Mouse (Mus musculus) hindbrain, embryonic 13.5 days (tissue): ENCODE data around the gene Ccdc51. TPM values are rescaled to one million over a fixed set of nuclear protein-coding genes. Genes with fewer than 3 reads are reported as not detected.

Source experiments
- ATAC-seq: fragments of 200-750 bp; cut with Nextera tagmentation; 2 replicates; pipeline ENCODE4 v1.8.0; 2017; ENCODE audit warnings: moderate TSS enrichment; ENCODE audit not compliant: low FRiP score
- H3K27ac ChIP-seq: fragments of 300-500 bp; sonication (generic); 2 replicates; pipeline ENCODE4 v1.5.1; 2015; ENCODE audit warnings: inconsistent platforms, mild to moderate bottlenecking, moderate library complexity
- H3K27me3 ChIP-seq: fragments of 300-500 bp; sonication (generic); 2 replicates; pipeline ENCODE4 v1.6.1; 2015; ENCODE audit warnings: mild to moderate bottlenecking, inconsistent platforms
- H3K36me3 ChIP-seq: fragments of 300-500 bp; sonication (generic); 2 replicates; pipeline ENCODE4 v1.6.1; 2015; ENCODE audit warnings: mild to moderate bottlenecking, inconsistent platforms
- H3K4me1 ChIP-seq: fragments of 300-500 bp; sonication (generic); replicated peaks from 2 replicates; pipeline ENCODE4 v1.6.1; 2015; ENCODE audit warnings: inconsistent platforms
- H3K4me2 ChIP-seq: fragments of 300-500 bp; sonication (generic); 2 replicates; pipeline ENCODE4 v1.6.1; 2015; ENCODE audit warnings: inconsistent platforms, mild to moderate bottlenecking, moderate library complexity
- H3K4me3 ChIP-seq: fragments of 300-500 bp; sonication (generic); 2 replicates; pipeline ENCODE4 v1.5.1; 2015; ENCODE audit warnings: mild to moderate bottlenecking, inconsistent platforms
- H3K9ac ChIP-seq: fragments of 300-500 bp; sonication (generic); 2 replicates; pipeline ENCODE4 v1.6.1; 2015; ENCODE audit warnings: mild to moderate bottlenecking, inconsistent platforms
- H3K9me3 ChIP-seq: fragments of 300-500 bp; sonication (generic); 2 replicates; pipeline ENCODE4 v1.6.1; 2016; ENCODE audit warnings: inconsistent platforms
- WGBS: fragments of 180-500 bp; shearing (Covaris S2); methylation state at CpG from one replicate; pipeline ENCODE4 v1.1.7; 2015; 5-methylcytosine and 5-hydroxymethylcytosine counted together
- polyA plus RNA-seq: library from polyadenylated mRNA; unstranded; fragments of >200 nt; fragmentation: Nextera tagmentation; extraction: Ambion mirVana; gene quantifications from 2 replicates; pipeline ENCODE4 v1.2.1, GENCODE M21; 2015

The Ccdc51 gene
- polyA plus RNA-seq, 1 experiment from 2014 or later = 14.7 TPM

DNA sequence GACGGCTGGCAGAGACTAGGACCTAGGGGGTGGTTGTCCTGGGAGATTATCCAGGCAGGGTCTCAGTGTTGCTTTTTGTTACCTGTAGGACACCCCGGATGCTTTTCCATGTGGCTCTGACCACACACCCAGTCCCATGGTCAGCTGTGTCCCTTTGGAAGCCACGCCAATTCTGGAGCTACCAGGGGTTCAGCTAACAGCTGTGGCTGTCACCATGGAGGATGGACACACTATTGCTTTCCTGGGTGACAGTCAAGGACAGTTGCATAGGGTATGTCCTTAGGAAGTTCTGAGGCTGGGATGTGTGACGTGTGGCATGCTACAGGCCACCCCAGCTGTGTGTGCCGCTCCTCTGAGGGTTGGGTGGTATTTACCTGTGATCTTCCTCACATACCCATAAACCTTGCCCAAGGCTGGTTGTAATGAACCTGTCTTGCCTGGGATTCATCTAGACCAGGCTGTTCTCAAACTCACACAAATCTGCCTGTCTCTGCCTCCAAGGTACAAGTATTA lies 19.7 kb downstream of the Ccdc51 start:
- Histone ChIP-seq H3K4me1 (peaks cover 60% of the 10 kb centered on the region), H3K4me2 (no peak overlapping the region), H3K9me3 (no peaks in the 10 kb centered on the region), H3K27me3 (no peaks in the 10 kb centered on the region), H3K4me3 (no peak overlapping the region), H3K9ac (0 out of 2 replicates have a peak overlapping the region, but pooled peaks have one; percentile 3), H3K36me3 (peaks cover 77% of the 10 kb centered on the region), H3K27ac (no peak overlapping the region)
- no peak for ATAC-seq
- WGBS = 97% methylated on average over 5 of the region's 5 CpGs

- H3K4me3 ChIP-seq = no peak overlapping the region
- 95% methylated on average over 3 of the region's 3 CpGs for WGBS
- no peak overlapping the region for H3K27ac ChIP-seq
- H3K4me2 ChIP-seq = no peak overlapping the region
- H3K9ac ChIP-seq = no peak overlapping the region
- no peaks in the 10 kb centered on the region for H3K27me3 ChIP-seq
- peaks cover 82% of the 10 kb centered on the region for H3K36me3 ChIP-seq
- H3K9me3 ChIP-seq = no peaks in the 10 kb centered on the region
- peaks cover 54% of the 10 kb centered on the region for H3K4me1 ChIP-seq
- no peak for ATAC-seq
Measured at GRCm38 (mm10) chr9:109102541-109102940, 20.2 kb downstream of the Ccdc51 start.

DNA sequence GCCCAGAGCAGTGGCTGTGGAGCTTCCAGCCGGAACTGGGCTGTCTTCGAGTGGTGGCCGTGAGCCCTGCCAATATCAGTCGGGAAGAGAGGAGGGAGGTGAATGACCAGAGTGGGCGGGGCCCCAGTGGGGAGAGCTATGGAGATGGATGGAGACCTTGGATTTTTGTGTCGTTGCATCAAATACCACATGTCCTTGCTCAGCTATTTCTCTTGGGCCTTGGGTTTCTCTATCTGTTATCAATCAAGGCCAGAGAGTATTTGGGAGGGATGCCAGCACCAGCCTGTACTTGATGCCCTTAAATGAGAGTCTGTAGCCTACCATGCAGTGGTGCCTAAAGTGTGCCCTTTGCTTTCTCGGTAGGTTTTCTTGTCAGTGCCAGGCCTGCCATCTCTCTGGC lies 21.0 kb downstream of the Ccdc51 start:
- Histone ChIP-seq H3K27me3 (no peaks in the 10 kb centered on the region), H3K4me3 (no peak overlapping the region), H3K9ac (peak overlapping the region; percentile 19; the same call in 1 of the 2 replicates), H3K9me3 (no peaks in the 10 kb centered on the region), H3K4me1 (peaks cover 47% of the 10 kb centered on the region), H3K4me2 (no peak overlapping the region), H3K27ac (no peak overlapping the region), H3K36me3 (peaks cover 89% of the 10 kb centered on the region)
- ATAC-seq = no peak
- 81% methylated on average over 7 of the region's 7 CpGs for WGBS

- H3K4me1 ChIP-seq = peaks cover 39% of the 10 kb centered on the region
- peak overlapping the region; percentile 35; the same call in 1 of the 2 replicates for H3K9ac ChIP-seq
- 87% methylated on average over 9 of the region's 9 CpGs for WGBS
- no peak overlapping the region for H3K4me2 ChIP-seq
- H3K27ac ChIP-seq = peak overlapping the region; percentile 30; the same call in 1 of the 2 replicates
- no peak overlapping the region for H3K4me3 ChIP-seq
- no peak for ATAC-seq
- H3K36me3 ChIP-seq = peaks cover 98% of the 10 kb centered on the region
- H3K9me3 ChIP-seq = no peaks in the 10 kb centered on the region
- H3K27me3 ChIP-seq = no peaks in the 10 kb centered on the region
Measured at GRCm38 (mm10) chr9:109104083-109104482, 21.8 kb downstream of the Ccdc51 start.

GRCm38 (mm10) chr9:109105011-109105410 lies 22.7 kb downstream of the Ccdc51 start:
- Histone ChIP-seq H3K4me3 (no peak overlapping the region), H3K9ac (0 out of 2 replicates have a peak overlapping the region, but pooled peaks have one; percentile 35), H3K4me1 (peaks cover 30% of the 10 kb centered on the region), H3K9me3 (no peaks in the 10 kb centered on the region), H3K27me3 (no peaks in the 10 kb centered on the region), H3K36me3 (peaks cover 99% of the 10 kb centered on the region), H3K4me2 (no peak overlapping the region), H3K27ac (peak overlapping the region; percentile 30; the same call in 1 of the 2 replicates)
- 80% methylated on average over 12 of the region's 12 CpGs for WGBS
- peak; percentile 36; the same call in 1 of the 2 replicates for ATAC-seq

DNA sequence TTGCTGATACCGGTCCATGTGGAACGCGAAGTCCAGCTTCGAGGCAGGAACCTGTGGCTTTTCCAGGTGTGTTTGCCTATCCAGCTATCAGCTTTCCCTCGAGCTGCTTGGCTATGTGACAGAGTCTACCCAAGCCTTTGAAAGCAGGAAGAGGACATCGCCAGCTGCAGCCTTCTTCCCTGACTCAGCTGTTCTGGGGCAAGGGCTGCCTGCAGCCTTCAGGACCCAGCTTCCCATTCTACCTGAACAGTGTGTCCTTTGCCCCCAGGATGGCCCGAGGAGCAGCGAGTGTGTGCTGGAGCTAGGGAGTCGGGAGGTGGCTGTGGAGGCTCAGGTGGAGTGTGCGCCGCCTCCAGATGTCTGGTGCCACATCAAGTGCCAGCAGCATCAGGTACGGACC lies 23.4 kb downstream of the Ccdc51 start:
- Histone ChIP-seq H3K27ac (no peak overlapping the region), H3K4me1 (peaks cover 25% of the 10 kb centered on the region), H3K9ac (0 out of 2 replicates have a peak overlapping the region, but pooled peaks have one; percentile 29), H3K9me3 (no peaks in the 10 kb centered on the region), H3K27me3 (no peaks in the 10 kb centered on the region), H3K4me3 (no peak overlapping the region), H3K4me2 (no peak overlapping the region), H3K36me3 (peaks cover 99% of the 10 kb centered on the region)
- ATAC-seq = no peak
- WGBS = 92% methylated on average over 12 of the region's 12 CpGs

GRCm38 (mm10) chr9:109107341-109107740 lies 25.0 kb downstream of the Ccdc51 start:
- ATAC-seq = no peak
- H3K4me3 ChIP-seq = no peak overlapping the region
- H3K27ac ChIP-seq = no peak overlapping the region
- no peak overlapping the region for H3K9ac ChIP-seq
- peaks cover 100% of the 10 kb centered on the region for H3K36me3 ChIP-seq
- H3K4me2 ChIP-seq = no peak overlapping the region
- H3K4me1 ChIP-seq = peaks cover 17% of the 10 kb centered on the region
- no peaks in the 10 kb centered on the region for H3K27me3 ChIP-seq
- WGBS = 74% methylated on average over 5 of the region's 6 CpGs
- no peaks in the 10 kb centered on the region for H3K9me3 ChIP-seq

- Histone ChIP-seq H3K36me3 (peaks cover 100% of the 10 kb centered on the region), H3K9me3 (no peaks in the 10 kb centered on the region), H3K4me1 (no peaks in the 10 kb centered on the region; the same call in 1 of the 2 replicates), H3K9ac (no peak overlapping the region), H3K4me3 (no peak overlapping the region), H3K27ac (no peak overlapping the region), H3K27me3 (no peaks in the 10 kb centered on the region), H3K4me2 (no peak overlapping the region)
- WGBS = 97% methylated on average over 11 of the region's 11 CpGs
- ATAC-seq = no peak
Measured at GRCm38 (mm10) chr9:109110240-109110639, 27.9 kb downstream of the Ccdc51 start.

DNA sequence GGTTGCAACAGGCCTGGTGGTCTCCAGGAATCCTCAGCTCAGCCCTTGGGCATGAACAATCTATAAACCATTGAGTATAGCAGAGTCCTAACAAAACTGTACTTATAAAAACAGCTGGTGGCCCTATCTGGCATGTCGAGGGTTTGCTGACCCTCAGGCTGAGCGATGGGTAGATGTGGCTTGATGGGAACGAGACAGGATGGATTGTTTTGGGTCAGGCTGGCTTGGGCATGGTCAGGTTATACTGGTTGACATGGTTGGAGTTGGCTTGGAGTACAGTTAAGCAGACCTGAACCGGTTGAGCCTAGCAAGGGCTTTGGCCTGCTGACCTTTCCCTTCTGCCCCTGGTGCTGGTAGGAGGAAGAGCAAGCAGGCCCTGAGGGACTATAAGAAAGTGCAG lies 28.8 kb downstream of the Ccdc51 start:
- Histone ChIP-seq H3K27ac (no peak overlapping the region), H3K4me1 (no peaks in the 10 kb centered on the region), H3K4me3 (no peak overlapping the region), H3K27me3 (no peaks in the 10 kb centered on the region), H3K36me3 (peaks cover 100% of the 10 kb centered on the region), H3K9me3 (no peaks in the 10 kb centered on the region), H3K9ac (no peak overlapping the region), H3K4me2 (no peak overlapping the region)
- ATAC-seq = no peak
- WGBS = 96% methylated on average over 4 of the region's 4 CpGs

DNA sequence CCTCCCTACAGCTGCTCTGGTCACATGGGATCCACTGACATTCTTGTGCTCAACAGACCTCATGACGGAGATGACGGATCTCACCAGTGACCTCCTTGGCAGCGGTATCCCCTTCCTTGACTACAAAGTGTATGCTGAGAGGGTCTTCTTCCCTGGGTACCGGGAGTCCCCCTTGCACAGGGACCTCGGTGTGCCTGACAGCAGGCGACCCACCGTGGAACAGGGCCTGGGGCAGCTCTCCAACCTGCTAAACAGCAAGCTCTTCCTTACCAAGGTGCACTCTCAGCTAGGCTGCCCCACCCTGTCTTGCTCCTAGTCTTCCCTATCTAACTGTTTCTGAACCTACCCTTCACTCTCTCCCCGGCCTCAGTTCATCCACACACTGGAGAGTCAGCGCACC lies 29.3 kb downstream of the Ccdc51 start:
- Histone ChIP-seq H3K9me3 (no peaks in the 10 kb centered on the region), H3K27ac (no peak overlapping the region), H3K27me3 (no peaks in the 10 kb centered on the region), H3K9ac (no peak overlapping the region), H3K4me2 (no peak overlapping the region), H3K4me3 (no peak overlapping the region), H3K36me3 (peaks cover 100% of the 10 kb centered on the region), H3K4me1 (no peaks in the 10 kb centered on the region)
- ATAC-seq = no peak
- 94% methylated on average over 9 of the region's 9 CpGs for WGBS

- no peaks in the 10 kb centered on the region for H3K27me3 ChIP-seq
- peaks cover 100% of the 10 kb centered on the region for H3K36me3 ChIP-seq
Measured at GRCm38 (mm10) chr9:109113331-109113730, 31.0 kb downstream of the Ccdc51 start.

GRCm38 (mm10) chr9:109114276-109114675 lies 32.0 kb downstream of the Ccdc51 start:
- Histone ChIP-seq H3K27me3 (no peaks in the 10 kb centered on the region), H3K36me3 (peaks cover 100% of the 10 kb centered on the region), H3K4me1 (no peaks in the 10 kb centered on the region), H3K4me3 (no peak overlapping the region), H3K4me2 (no peak overlapping the region), H3K9ac (no peak overlapping the region), H3K9me3 (no peaks in the 10 kb centered on the region), H3K27ac (no peak overlapping the region)
- WGBS = 98% methylated on average over 11 of the region's 11 CpGs
- no peak for ATAC-seq

More at GRCm38 (mm10) chr9:109113331-109113730, 31.0 kb downstream of the Ccdc51 start:
- Histone ChIP-seq H3K4me1 (no peaks in the 10 kb centered on the region), H3K27ac (no peak overlapping the region), H3K9me3 (no peaks in the 10 kb centered on the region), H3K9ac (no peak overlapping the region), H3K4me2 (no peak overlapping the region), H3K4me3 (no peak overlapping the region)
- ATAC-seq = no peak
- 89% methylated on average over 8 of the region's 8 CpGs for WGBS

GRCm38 (mm10) chr9:109114871-109115270 lies 32.6 kb downstream of the Ccdc51 start:
- no peak overlapping the region for H3K4me2 ChIP-seq
- WGBS = 83% methylated on average over 7 of the region's 7 CpGs
- H3K27ac ChIP-seq = no peak overlapping the region
- no peak for ATAC-seq
- H3K9ac ChIP-seq = no peak overlapping the region
- no peaks in the 10 kb centered on the region for H3K4me1 ChIP-seq
- no peaks in the 10 kb centered on the region for H3K9me3 ChIP-seq
- H3K4me3 ChIP-seq = no peak overlapping the region
- H3K36me3 ChIP-seq = peaks cover 100% of the 10 kb centered on the region
- H3K27me3 ChIP-seq = no peaks in the 10 kb centered on the region
